Mouse (Mus musculus) ovary, adult 10 weeks (tissue): ENCODE data around the gene Htr3b. TPM values are rescaled to one million over a fixed set of nuclear protein-coding genes. Genes with fewer than 3 reads are reported as not detected.

Experiments used
- polyA plus RNA-seq: library from polyadenylated mRNA; stranded (reverse); fragments of 350-450 nt; fragmentation: Illumina TruSeq; extraction: RNeasy Lipid Tissue Mini Kit (QIAGEN cat#74804); gene quantifications from one replicate; pipeline ENCODE4 v1.2.3, GENCODE M21; 2014

The Htr3b gene
- not detected for polyA plus RNA-seq

GRCm38 (mm10) chr9:48964587-48965040 is at the start of gene Htr3b:
Gene Htr3b (minus strand): TSS chr9:48964990.

DNA sequence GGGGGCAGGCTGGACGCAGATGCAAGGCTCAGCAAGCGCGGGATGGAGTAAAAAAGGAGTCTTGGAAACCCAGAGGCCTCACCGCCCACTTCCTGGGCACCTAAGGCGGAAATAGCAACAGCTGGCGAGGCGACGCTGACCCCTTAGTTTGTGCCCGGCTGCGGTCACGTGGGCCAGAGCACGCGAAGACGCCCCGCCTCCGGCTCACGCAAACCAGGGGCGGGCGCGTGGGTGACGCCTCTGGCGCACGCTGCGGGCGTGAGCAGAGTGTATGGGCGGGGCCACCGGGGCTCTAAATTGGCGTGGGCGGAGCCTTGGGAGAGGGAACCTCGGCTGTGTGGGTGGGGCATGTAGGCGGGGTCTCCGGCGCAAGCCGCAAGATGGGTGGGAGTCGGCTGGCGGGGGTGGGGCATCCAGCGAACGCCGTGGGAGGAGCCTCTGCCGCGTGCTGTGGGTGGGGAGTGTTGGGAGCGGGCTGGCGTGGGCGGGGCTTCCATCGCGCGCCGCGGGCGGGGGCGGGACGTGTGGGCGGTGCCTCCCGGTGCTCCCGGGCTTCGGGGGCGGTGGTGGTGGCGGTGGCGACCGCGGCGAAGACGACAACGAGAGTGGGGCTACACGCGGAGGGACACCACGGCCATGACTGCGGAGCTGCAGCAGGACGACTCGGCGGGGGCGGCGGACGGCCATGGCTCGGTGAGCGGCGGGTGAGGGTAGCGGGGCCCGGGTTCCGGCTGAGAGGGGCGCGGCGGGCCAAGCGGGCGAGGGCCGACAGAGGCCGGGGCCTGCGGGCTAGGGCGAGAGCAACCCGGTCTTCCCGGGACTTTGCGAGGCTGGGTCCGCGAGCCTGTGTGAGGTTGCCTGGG is 20.3 kb upstream of the Htr3b start, which contains the start of gene Usp28:
Usp28 (plus strand) TSS at position 531 of the 863 bp plus-strand sequence.

DNA sequence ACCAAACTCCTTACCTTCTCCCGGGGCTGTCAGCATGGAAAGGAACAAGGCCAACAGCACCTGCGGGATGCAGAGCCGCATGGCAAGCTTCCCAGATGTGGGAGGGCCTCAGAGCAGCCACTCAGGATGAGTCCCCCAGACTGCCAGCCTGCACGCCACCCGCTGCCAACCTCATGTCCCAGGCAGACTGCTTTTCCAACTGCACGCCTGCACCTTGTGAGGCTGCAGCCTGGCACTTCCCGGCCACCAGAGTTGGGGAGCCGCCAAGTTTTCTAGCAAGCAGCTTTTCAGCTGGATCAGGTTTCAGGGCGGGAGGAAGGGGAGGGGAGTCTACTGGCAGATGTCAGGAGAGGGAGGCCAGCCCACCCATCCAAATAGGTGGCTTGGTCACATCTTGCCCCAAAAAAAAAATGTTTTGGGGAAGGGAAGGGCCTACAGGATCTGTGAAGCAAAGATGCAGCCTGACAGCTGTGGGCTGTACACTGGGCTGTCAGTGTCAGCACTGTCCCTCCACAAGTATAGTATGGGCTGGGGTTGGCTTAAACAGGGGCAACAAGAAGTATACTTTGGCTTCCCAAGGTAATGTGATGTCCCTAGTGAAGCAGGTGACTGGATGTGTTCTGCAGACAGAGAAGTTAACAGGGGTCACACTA is 53.8 kb downstream of the Htr3b start, which contains the start of gene Htr3a:
Htr3a (minus strand) TSS at position 215 of the 653 bp plus-strand sequence.

Other genes starting within 250 kb of the Htr3b start
- gene Zbtb16, start 128.8 kb downstream of the Htr3b start, polyA plus RNA-seq: 1.2 TPM
- gene Htr3a, start 53.9 kb downstream of the Htr3b start, polyA plus RNA-seq: not detected
- 25.5 TPM for gene Usp28, start 20.4 kb upstream of the Htr3b start, polyA plus RNA-seq
- gene Zw10, start 90.6 kb upstream of the Htr3b start, polyA plus RNA-seq: 20.9 TPM
- gene Tmprss5, start 116.3 kb upstream of the Htr3b start, polyA plus RNA-seq: not detected